Mouse (Mus musculus) bone marrow macrophage, adult 2 months (primary cell): ENCODE data around the gene Myh7b. TPM values are rescaled to one million over a fixed set of nuclear protein-coding genes. Genes with fewer than 3 reads are reported as not detected.
A peak's percentile ranks its signal among the peaks of the same experiment; 100 is the strongest.

ENCODE experiments used
- H3K27ac ChIP-seq: 2 replicates; pipeline ENCODE4 v1.5.1; 2012; ENCODE audit warnings: low read depth, low read length; ENCODE audit not compliant: insufficient read depth
- H3K4me1 ChIP-seq: 2 replicates; pipeline ENCODE4 v1.6.1; 2012; ENCODE audit warnings: low read length; ENCODE audit not compliant: control insufficient read depth, insufficient read depth
- H3K4me3 ChIP-seq: 2 replicates; pipeline ENCODE4 v1.5.1; 2012; ENCODE audit warnings: mild to moderate bottlenecking, low read length, moderate library complexity; ENCODE audit not compliant: insufficient read depth
- CTCF ChIP-seq: IDR thresholded peaks from 2 replicates; pipeline ENCODE4 v1.5.1; 2012; ENCODE audit warnings: low read depth, mild to moderate bottlenecking, low read length, moderate library complexity
- POLR2A ChIP-seq: IDR thresholded peaks from 2 replicates; pipeline ENCODE4 v1.6.1; 2012; ENCODE audit warnings: mild to moderate bottlenecking, low read depth, low read length, borderline replicate concordance
- polyA plus RNA-seq: library from polyadenylated mRNA; stranded (reverse); fragments of >200 nt; gene quantifications from 2 replicates; pipeline ENCODE4 v1.2.4, GENCODE M21; 2012; ENCODE audit not compliant: missing spikeins, insufficient read depth, insufficient read length

The Myh7b gene
- polyA plus RNA-seq, 1 experiment, result not detected

GRCm38 (mm10) chr2:155632138-155632936 lies 21.3 kb downstream of the Myh7b start:
- no peak overlapping the region for H3K4me3 ChIP-seq
- TF ChIP-seq CTCF (no peak), POLR2A (no peak)
- peaks cover 9% of the 10 kb centered on the region for H3K4me1 ChIP-seq
- no peak overlapping the region for H3K27ac ChIP-seq

GRCm38 (mm10) chr2:155633121-155633520 lies 22.1 kb downstream of the Myh7b start:
- no peak for TF ChIP-seq POLR2A
- TF ChIP-seq CTCF, result no peak
- H3K27ac ChIP-seq, result no peak overlapping the region

GRCm38 (mm10) chr2:155633731-155634130 lies 22.7 kb downstream of the Myh7b start:
- H3K4me1 ChIP-seq, result peaks cover 16% of the 10 kb centered on the region
- H3K27ac ChIP-seq, result no peak overlapping the region

More at GRCm38 (mm10) chr2:155633121-155633520, 22.1 kb downstream of the Myh7b start:
- Histone ChIP-seq H3K4me3 (no peak overlapping the region), H3K4me1 (peaks cover 16% of the 10 kb centered on the region)

GRCm38 (mm10) chr2:155634562-155634961 lies 23.6 kb downstream of the Myh7b start:
- no peak overlapping the region for H3K27ac ChIP-seq
- TF ChIP-seq CTCF, result no peak
- TF ChIP-seq POLR2A, result no peak
- H3K4me1 ChIP-seq, result peaks cover 16% of the 10 kb centered on the region
- no peak overlapping the region for H3K4me3 ChIP-seq

More at GRCm38 (mm10) chr2:155633731-155634130, 22.7 kb downstream of the Myh7b start:
- no peak for TF ChIP-seq POLR2A
- TF ChIP-seq CTCF, result no peak
- H3K4me3 ChIP-seq, result no peak overlapping the region

GRCm38 (mm10) chr2:155635961-155636360 lies 24.9 kb downstream of the Myh7b start:
- no peak overlapping the region for H3K4me3 ChIP-seq
- peaks cover 17% of the 10 kb centered on the region for H3K4me1 ChIP-seq
- TF ChIP-seq CTCF (no peak), POLR2A (no peak)
- no peak overlapping the region for H3K27ac ChIP-seq

GRCm38 (mm10) chr2:155636881-155637280 lies 25.9 kb downstream of the Myh7b start:
- peaks cover 25% of the 10 kb centered on the region for H3K4me1 ChIP-seq
- H3K27ac ChIP-seq, result peak overlapping the region; percentile 17; the same call in 1 of the 2 replicates
- no peak overlapping the region for H3K4me3 ChIP-seq
- TF ChIP-seq POLR2A (no peak), CTCF (no peak)

- H3K4me1 ChIP-seq, result peaks cover 30% of the 10 kb centered on the region
- no peak overlapping the region for H3K4me3 ChIP-seq
- TF ChIP-seq POLR2A (no peak), CTCF (no peak)
- H3K27ac ChIP-seq, result peak overlapping the region; percentile 17; the same call in 1 of the 2 replicates
Observed at GRCm38 (mm10) chr2:155637411-155637810, 26.4 kb downstream of the Myh7b start.

GRCm38 (mm10) chr2:155640656-155641055 lies 29.6 kb downstream of the Myh7b start:
- Histone ChIP-seq H3K4me3 (no peak overlapping the region), H3K4me1 (peaks cover 35% of the 10 kb centered on the region), H3K27ac (no peak overlapping the region)
- no peak for TF ChIP-seq CTCF
- no peak for TF ChIP-seq POLR2A

- TF ChIP-seq POLR2A (no peak), CTCF (no peak)
- peaks cover 32% of the 10 kb centered on the region for H3K4me1 ChIP-seq
- H3K4me3 ChIP-seq, result no peak overlapping the region
- peak overlapping the region; percentile 18 for H3K27ac ChIP-seq
Observed at GRCm38 (mm10) chr2:155641540-155642472, 30.8 kb downstream of the Myh7b start.

GRCm38 (mm10) chr2:155645746-155646145 lies 34.7 kb downstream of the Myh7b start:
- Histone ChIP-seq H3K4me1 (peaks cover 19% of the 10 kb centered on the region), H3K4me3 (no peak overlapping the region), H3K27ac (no peak overlapping the region)
- TF ChIP-seq POLR2A, result no peak
- TF ChIP-seq CTCF, result no peak
